13 mouse cellular contexts compared by ENCODE assay signal in the genomic region with DNA sequence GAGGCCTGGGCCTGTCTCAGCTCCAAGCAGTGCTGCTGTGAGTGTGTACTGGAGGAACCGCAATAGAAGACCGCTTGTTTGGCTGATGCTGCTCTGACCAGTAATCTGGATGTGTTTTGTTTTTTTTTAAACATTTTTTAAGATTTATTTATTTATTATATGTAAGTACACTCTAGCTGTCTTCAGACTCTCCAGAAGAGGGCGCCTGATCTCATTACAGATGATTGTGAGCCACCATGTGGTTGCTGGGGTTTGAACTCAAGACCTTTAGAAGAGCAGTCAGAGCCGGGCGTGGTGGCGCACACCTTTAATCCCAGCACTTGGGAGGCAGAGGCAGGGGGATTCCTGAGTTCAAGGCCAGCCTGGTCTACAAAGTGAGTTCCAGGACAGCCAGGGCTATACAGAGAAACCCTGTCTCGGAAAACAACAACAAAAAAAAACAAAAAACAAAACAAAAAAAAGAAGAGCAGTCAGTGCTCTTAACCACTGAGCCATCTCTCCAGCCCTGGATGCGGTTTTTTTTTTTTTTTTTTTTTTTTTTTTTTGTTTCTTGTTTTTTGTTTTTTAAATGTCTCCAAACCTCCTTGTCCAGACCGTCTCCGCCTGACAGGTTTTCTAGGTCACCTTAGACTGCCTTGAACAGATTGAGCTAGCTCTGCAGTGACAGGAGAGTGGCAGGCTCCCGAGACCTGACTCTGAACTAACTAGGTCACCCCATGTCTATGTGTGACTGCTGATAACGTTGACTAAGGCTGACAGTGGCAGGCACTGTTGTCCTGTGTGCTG. TPM values are rescaled to one million over a fixed set of nuclear protein-coding genes. Genes with fewer than 3 reads are reported as not detected.
DNase-seq lines count a peak whose midpoint lies in the region; ATAC-seq and TF ChIP-seq lines count a peak whose summit lies in the region.
"Had no signal": no experiment of that assay in that cellular context is flagged by ENCODE, and none has a peak within 500 bp of the region (broad histone marks: within the 10 kb centered on the region; RNA-seq: fewer than 3 reads in every experiment).

No protein-coding gene starts in this region.

- H3K4me1 ChIP-seq in liver, embryonic 14.5 days (replicated peaks; ENCODE audit: control insufficient read depth in 2 of 2, insufficient read depth in 2 of 2, low read length in 1 of 2), result no peaks in the 10 kb centered on the region
- H3K4me1 ChIP-seq: limb, embryonic 13.5 days; neural tube, embryonic 13.5 days had no signal

- DNase-seq in cerebellum, postnatal 10 days, result peak; percentile 50 to 62
- DNase-seq in cerebellum, adult 9-11 months, result no peak
- DNase-seq in left cerebral cortex, adult 18-20 months (ENCODE audit: low spot score in 2 of 2), result peak; percentile 19 to 32
- no peak for DNase-seq in left cerebral cortex, adult 8-10 months (ENCODE audit: low spot score in 2 of 2)
- peak; percentile 77 for DNase-seq in ES-CJ7 (ENCODE audit: low read depth, low spot score)
- DNase-seq in liver, embryonic 14.5 days (ENCODE audit: low read depth in 3 of 3, low spot score in 3 of 3), result peak in 1 of 3 experiments; percentile 27
- no peak for DNase-seq in yolk sac, embryonic 10.5 days (ENCODE audit: low spot score)
- DNase-seq in ovary, adult 18-20 months (ENCODE audit: low spot score), result no peak

- TF ChIP-seq EP300 in liver, embryonic 14.5 days (IDR thresholded peaks at IDR 0.05; ENCODE audit: low read depth), result no peak

- no peak for ATAC-seq in liver, embryonic 14.5 days (ENCODE audit: insufficient read depth)

- no peaks in the 10 kb centered on the region for H3K27me3 ChIP-seq in liver, embryonic 14.5 days (ENCODE audit: control insufficient read depth, insufficient read depth, low read length)
- H3K27me3 ChIP-seq: limb, embryonic 13.5 days; neural tube, embryonic 13.5 days had no signal

- no peak overlapping the region for H3K4me3 ChIP-seq in liver, embryonic 14.5 days (ENCODE audit: insufficient read depth in 1 of 2, low read depth in 2 of 2, low read length in 2 of 2)
- H3K4me3 ChIP-seq: limb, embryonic 13.5 days; neural tube, embryonic 13.5 days had no signal

- no peak overlapping the region for H3K9ac ChIP-seq in liver, embryonic 14.5 days (replicated peaks)
- H3K9ac ChIP-seq: limb, embryonic 13.5 days; neural tube, embryonic 13.5 days had no signal

- no peak overlapping the region for H3K4me2 ChIP-seq in liver, embryonic 14.5 days (ENCODE audit: low read depth)
- H3K4me2 ChIP-seq: limb, embryonic 13.5 days; neural tube, embryonic 13.5 days had no signal

- no peak overlapping the region for H3K27ac ChIP-seq in liver, embryonic 14.5 days
- H3K27ac ChIP-seq: limb, embryonic 13.5 days; neural tube, embryonic 13.5 days had no signal

- peak; percentile 44 for TF ChIP-seq CTCF in liver, embryonic 14.5 days (IDR thresholded peaks at IDR 0.05; ENCODE audit: low read depth)

- H3K9me3 ChIP-seq in liver, embryonic 14.5 days (ENCODE audit: control insufficient read depth, low read length), result no peaks in the 10 kb centered on the region
- H3K9me3 ChIP-seq: G1E; limb, embryonic 13.5 days; neural tube, embryonic 13.5 days had no signal

- H3K36me3 ChIP-seq in liver, embryonic 14.5 days (replicated peaks; ENCODE audit: control insufficient read depth, insufficient read depth, low read depth), result peaks cover 50% of the 10 kb centered on the region

- 65% methylated on average over 12 of the region's 12 CpGs for WGBS in liver, embryonic 14.5 days (ENCODE audit: insufficient replicate concordance)

RNA-seq across cellular contexts. Expression of gene Desi1, which starts 2.4 kb away (rescaled TPM):
- total RNA-seq in left cerebral cortex, adult 18-20 months (2021), result 10 to 100 TPM; 83.4 to 85.2 TPM
- total RNA-seq in left cerebral cortex, adult 8-10 months (2022), result 100 to 1,000 TPM in 2 of 4 experiments, 10 to 100 TPM in 2; 81.8 to 126 (median 105) TPM
- polyA plus RNA-seq in liver, embryonic 14.5 days (2012; rRNA removed), result 8.3 and 9.3 TPM in 2 replicates
- polyA plus RNA-seq in liver, embryonic 14.5 days (2014; fragmentation: Nextera tagmentation; extraction: Ambion mirVana), result 8.6 and 11.3 TPM in 2 replicates

RNA-seq across cellular contexts. Expression of gene Snu13, which starts 11.3 kb away (rescaled TPM):
- 100 to 1,000 TPM; 117 to 125 TPM for total RNA-seq in left cerebral cortex, adult 18-20 months (2021)
- 100 to 1,000 TPM; 103 to 133 (median 117) TPM for total RNA-seq in left cerebral cortex, adult 8-10 months (2022)
- polyA plus RNA-seq in liver, embryonic 14.5 days (2012; rRNA removed), result 78.8 and 83.1 TPM in 2 replicates
- polyA plus RNA-seq in liver, embryonic 14.5 days (2014; fragmentation: Nextera tagmentation; extraction: Ambion mirVana), result 187 TPM in 2 replicates

RNA-seq across cellular contexts. Expression of gene 4930407I10Rik, which starts 22.9 kb away (rescaled TPM):
- total RNA-seq in left cerebral cortex, adult 18-20 months (2021), result not detected
- not detected for total RNA-seq in left cerebral cortex, adult 8-10 months (2022)
- not detected in 2 replicates for polyA plus RNA-seq in liver, embryonic 14.5 days (2012; rRNA removed)
- not detected in 2 replicates for polyA plus RNA-seq in liver, embryonic 14.5 days (2014; fragmentation: Nextera tagmentation; extraction: Ambion mirVana)
- total RNA-seq: common myeloid progenitor, adult 5-6 weeks; heart, adult 18-20 months had no signal
- polyA plus RNA-seq: G1E; neural tube, embryonic 13.5 days had no signal

RNA-seq across cellular contexts. Expression of gene Mei1, which starts 33.7 kb away (rescaled TPM):
- total RNA-seq in left cerebral cortex, adult 18-20 months (2021), result 1 to 10 TPM; 3.7 to 4.0 TPM
- 1 to 10 TPM; 3.9 to 5.5 (median 4.0) TPM for total RNA-seq in left cerebral cortex, adult 8-10 months (2022)
- polyA plus RNA-seq in liver, embryonic 14.5 days (2012; rRNA removed), result not detected in 2 replicates
- polyA plus RNA-seq in liver, embryonic 14.5 days (2014; fragmentation: Nextera tagmentation; extraction: Ambion mirVana), result not detected in 2 replicates
- total RNA-seq: common myeloid progenitor, adult 5-6 weeks; heart, adult 18-20 months had no signal
- polyA plus RNA-seq: G1E had no signal

RNA-seq across cellular contexts. Expression of gene Xrcc6, which starts 48.5 kb away (rescaled TPM):
- 10 to 100 TPM; 19.9 to 22.2 TPM for total RNA-seq in left cerebral cortex, adult 18-20 months (2021)
- 10 to 100 TPM; 21.9 to 28.5 (median 26.0) TPM for total RNA-seq in left cerebral cortex, adult 8-10 months (2022)
- polyA plus RNA-seq in liver, embryonic 14.5 days (2012; rRNA removed), result 13.9 and 22.1 TPM in 2 replicates
- polyA plus RNA-seq in liver, embryonic 14.5 days (2014; fragmentation: Nextera tagmentation; extraction: Ambion mirVana), result 52.9 and 62.3 TPM in 2 replicates

Comparison
In these comparisons a context has a peak if more than half of its experiments do, and no peak if none do; other contexts are left out.
1. DNase-seq: peak in cerebellum, postnatal 10 days (2 of 2), left cerebral cortex, adult 18-20 months (2 of 2) and ES-CJ7 (single experiment); none in cerebellum, adult 9-11 months (single experiment), left cerebral cortex, adult 8-10 months (0 of 2), yolk sac, embryonic 10.5 days (single experiment) and ovary, adult 18-20 months (single experiment).